Mouse (Mus musculus): ENCODE data around the gene Smim12. TPM values are rescaled to one million over a fixed set of nuclear protein-coding genes. Genes with fewer than 3 reads are reported as not detected.

Gene Smim12
- 31.6 and 33.8 TPM in 2 replicates for total RNA-seq (2015)
- 40.4 and 49.1 TPM in 2 replicates for total RNA-seq (2017)

DNA sequence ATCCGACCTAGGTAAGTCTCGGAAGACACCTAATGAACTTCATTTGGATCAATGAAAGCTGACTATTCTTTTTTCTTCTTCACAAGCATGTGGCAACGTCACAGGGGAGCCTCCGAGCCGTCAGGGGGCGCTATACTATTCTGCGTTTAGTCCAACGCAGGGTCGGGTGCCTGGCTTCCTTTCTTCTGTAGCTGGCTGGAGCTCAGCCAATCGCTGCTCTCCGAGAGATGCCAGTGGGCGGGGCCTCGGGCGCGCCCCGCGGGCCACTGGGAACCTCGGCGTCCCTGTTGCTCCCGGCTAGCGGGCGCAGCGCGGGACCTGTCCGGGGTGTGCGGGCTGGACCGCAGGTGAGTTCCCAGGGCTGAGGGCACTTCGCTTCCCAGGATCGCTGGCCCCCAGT is at the start of gene Smim12:
TSS of gene Smim12 (plus strand) at position 233 of the 400 bp plus-strand sequence.
- peak; percentile 95 for ATAC-seq (replicated peaks; ENCODE audit: poor library complexity)

DNA sequence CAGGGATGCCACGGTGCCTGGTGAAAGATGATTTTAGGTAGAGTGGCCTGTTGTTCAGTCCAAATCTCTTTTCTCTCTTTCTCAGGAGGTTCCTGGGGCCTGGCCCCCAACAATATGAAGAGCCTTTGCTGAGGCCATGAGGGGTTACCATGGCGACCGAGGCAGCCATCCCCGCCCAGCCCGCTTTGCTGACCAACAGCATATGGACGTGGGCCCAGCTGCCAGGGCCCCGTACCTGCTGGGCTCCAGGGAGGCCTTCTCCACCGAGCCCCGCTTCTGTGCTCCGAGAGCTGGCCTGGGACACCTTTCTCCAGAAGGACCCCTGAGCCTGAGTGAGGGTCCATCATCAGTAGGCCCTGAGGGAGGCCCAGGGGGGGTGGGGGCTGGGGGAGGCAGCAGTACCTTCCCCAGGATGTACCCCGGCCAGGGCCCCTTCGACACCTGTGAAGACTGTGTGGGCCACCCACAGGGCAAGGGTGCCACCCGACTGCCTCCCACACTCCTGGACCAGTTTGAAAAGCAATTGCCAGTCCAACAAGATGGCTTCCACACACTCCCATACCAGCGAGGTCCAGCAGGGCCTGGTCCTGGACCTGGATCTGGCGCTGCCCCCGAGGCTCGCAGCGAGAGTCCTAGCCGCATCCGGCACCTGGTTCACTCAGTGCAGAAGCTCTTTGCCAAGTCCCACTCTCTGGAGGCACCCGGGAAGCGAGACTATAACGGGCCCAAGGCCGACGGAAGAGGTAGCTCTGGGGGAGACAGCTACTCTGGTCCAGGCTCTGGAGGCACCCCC is 48.9 kb upstream of the Smim12 start:
- ATAC-seq (replicated peaks; ENCODE audit: poor library complexity) = no peak

GRCm38 (mm10) chr4:127198609-127199008 is 45.0 kb upstream of the Smim12 start:
- ATAC-seq (replicated peaks; ENCODE audit: poor library complexity) = no peak

- ATAC-seq (replicated peaks; ENCODE audit: poor library complexity) = peak; percentile 50; the same call in 1 of the 2 replicates
These were observed 44.2 kb upstream of the Smim12 start for GRCm38 (mm10) chr4:127199406-127199805.

GRCm38 (mm10) chr4:127200164-127200722 is 43.3 kb upstream of the Smim12 start:
- ATAC-seq (replicated peaks; ENCODE audit: poor library complexity) = no peak

DNA sequence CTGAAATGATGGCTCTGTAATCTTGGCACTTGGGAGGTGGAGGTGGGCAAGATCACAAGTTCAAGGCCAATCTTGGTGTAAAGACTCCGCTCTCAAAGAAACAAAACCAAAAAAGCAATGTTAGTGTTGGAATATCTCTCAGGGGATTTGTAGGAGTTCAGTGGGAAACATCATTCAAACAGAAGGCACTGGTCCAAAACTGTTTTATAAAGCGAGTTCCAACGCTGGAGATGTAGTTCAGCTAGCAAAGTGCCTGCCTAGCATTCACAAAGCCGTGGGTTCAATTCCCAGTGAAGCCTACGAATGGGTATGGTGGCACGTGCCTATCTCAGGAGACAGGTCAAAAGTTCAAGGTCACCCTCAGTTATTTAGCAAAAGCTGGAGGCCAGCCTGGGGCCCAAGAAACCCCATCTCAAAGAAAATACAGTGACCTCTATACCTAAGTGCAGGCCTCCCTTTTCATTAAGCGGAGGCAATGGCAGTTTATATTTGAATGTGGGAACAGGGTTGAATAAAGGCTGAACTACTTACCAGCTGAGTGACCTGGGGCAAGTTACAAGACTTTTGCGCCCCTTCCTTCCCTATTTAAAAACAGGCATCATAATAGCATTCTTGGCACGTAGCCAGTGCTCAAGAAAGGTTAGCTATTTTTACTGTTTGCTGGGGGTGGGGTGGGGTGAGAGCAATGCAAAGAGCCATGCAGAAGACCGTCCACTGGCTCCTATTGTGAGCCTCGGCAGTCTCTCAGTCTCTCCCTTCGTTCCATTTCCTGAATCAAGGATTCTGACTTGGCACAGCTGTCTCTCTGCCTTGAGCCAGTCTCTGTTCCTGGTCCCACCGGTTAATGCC is 42.6 kb upstream of the Smim12 start:
- no peak for ATAC-seq (replicated peaks; ENCODE audit: poor library complexity)

DNA sequence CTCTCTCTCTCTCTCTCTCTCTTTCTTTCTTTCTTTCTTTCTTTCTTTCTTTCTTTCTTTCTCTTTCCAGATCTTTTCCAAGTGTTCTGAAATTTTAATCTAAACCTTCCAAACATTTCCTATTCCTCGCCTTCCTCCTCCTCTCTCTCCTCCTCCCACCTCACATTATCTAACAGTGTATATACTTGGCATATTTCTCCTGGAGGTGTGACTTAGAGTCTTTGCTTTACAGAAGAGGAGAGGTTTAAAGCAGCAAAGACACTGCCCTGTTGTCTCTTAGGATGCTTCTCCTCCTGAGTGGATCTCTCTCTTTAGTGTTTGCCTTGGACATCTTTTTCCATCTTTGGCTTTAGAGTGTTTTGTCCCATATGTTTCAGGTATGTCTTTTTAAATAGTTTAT is 40.5 kb upstream of the Smim12 start:
- no peak for ATAC-seq (replicated peaks; ENCODE audit: poor library complexity)

GRCm38 (mm10) chr4:127211318-127211717 is 32.3 kb upstream of the Smim12 start:
- ATAC-seq (replicated peaks; ENCODE audit: poor library complexity) = no peak

DNA sequence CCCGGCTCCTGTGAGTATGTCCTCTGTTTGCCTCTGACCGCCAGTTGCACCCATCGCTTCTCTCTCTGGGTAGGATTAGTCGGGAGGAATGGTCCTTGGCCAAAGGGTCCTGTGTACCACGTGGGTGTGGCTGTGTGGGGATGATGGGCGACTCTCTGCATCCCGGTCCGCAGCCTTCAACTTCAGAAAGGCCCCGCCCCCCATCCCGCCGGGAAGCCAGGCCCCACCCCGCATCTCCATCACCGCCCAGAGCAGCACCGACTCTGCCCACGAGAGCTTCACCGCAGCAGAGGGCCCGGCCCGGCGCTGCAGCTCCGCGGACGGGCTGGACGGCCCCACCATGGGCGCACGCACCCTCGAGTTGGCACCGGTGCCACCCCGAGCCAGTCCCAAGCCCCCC is 29.1 kb upstream of the Smim12 start:
- no peak for ATAC-seq (replicated peaks; ENCODE audit: poor library complexity)

- no peak for ATAC-seq (replicated peaks; ENCODE audit: poor library complexity)
These were observed 28.5 kb upstream of the Smim12 start for GRCm38 (mm10) chr4:127215103-127215502.

GRCm38 (mm10) chr4:127215799-127216198 is 27.8 kb upstream of the Smim12 start:
- no peak for ATAC-seq (replicated peaks; ENCODE audit: poor library complexity)

GRCm38 (mm10) chr4:127216251-127216651 is 27.3 kb upstream of the Smim12 start:
- no peak for ATAC-seq (replicated peaks; ENCODE audit: poor library complexity)

DNA sequence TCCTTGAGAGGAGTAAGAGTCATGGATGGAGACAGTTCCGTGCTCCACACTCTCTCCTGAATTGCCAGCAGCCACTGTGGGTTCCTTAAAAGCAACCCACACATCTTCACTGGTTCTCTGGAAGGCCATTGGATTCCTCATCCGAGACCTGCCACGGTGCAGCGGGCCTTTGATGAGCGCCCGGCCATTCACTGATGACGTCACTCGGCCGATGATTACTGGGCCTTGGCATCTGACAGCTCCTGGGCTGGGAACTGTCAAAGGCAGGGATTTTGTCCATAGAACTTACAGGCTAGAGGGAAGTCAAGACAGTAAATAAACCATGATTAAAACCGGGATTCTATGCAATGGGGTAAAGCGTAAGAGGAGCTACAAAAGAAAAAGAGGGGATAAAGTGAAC is 26.5 kb upstream of the Smim12 start:
- ATAC-seq (replicated peaks; ENCODE audit: poor library complexity) = no peak

DNA sequence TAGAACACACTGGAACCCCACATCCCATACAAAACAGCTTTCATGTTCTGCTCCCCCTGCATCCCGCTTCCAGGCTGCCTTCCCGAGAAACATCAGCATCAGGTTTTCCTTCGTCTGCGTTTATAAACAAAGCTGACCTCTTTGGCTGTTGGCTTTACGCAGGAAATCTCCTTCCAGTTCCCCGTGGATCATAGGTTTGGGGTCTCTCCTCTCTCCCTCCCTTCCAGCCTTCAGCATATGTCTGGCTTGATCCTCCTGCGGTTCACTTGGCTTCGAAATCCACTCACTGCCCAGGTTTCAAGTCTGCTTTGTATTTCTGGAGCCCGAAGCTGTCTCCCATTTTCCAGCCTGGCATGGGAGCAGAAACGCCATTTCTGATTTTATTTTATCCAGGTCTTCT is 20.3 kb upstream of the Smim12 start:
- no peak for ATAC-seq (replicated peaks; ENCODE audit: poor library complexity)

GRCm38 (mm10) chr4:127223755-127224154 is 19.8 kb upstream of the Smim12 start:
- ATAC-seq (replicated peaks; ENCODE audit: poor library complexity) = no peak

GRCm38 (mm10) chr4:127224444-127225100 is 19.0 kb upstream of the Smim12 start:
- no peak for ATAC-seq (replicated peaks; ENCODE audit: poor library complexity)

DNA sequence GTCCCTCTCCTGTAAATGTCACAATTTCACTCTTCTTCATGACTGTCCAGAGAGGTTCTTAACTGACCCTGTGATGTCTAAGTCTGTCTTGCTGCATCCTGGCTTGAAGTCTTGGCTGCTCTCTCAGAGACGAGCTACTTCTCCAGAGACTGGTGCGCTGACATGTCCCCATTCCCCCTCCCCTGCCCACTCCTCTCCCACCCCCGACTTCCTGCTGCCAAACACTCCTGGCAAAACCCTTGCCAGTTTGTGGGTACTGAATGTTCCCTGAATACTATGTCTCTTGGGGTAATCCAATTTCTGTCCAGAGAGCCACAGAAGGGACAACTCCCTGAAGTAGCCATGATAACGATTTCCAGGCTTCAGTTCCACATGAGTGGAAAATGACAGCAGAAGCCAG is 17.5 kb upstream of the Smim12 start:
- no peak for ATAC-seq (replicated peaks; ENCODE audit: poor library complexity)

DNA sequence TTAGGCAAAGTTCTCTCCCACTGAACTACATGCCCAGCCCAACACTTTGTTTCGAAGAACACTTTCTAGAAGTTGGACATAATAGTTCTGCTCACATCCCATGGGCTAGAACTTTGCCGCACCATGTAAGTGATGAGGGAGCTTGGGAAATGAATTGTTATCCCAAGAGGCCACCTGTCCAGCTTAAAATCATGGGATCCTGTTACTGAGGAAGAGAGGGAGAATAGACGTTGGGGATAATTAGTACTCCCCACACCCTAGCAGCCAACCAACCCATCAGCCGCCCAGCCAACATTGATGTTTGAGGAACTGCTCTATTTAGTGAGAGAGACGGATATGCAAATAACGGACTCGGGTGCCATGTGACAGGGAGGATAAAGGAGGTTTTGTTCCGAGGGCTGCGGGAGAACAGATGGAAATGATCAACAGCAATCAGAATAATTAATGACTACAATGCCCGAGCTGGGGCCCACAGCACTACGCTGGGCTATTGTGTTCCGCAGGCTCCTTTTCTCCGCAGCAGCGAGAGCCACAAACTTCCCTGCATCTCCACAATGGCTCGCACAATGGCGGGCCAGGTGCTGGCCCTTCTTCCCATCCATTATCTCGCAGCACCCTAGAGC is 16.4 kb upstream of the Smim12 start:
- no peak for ATAC-seq (replicated peaks; ENCODE audit: poor library complexity)

DNA sequence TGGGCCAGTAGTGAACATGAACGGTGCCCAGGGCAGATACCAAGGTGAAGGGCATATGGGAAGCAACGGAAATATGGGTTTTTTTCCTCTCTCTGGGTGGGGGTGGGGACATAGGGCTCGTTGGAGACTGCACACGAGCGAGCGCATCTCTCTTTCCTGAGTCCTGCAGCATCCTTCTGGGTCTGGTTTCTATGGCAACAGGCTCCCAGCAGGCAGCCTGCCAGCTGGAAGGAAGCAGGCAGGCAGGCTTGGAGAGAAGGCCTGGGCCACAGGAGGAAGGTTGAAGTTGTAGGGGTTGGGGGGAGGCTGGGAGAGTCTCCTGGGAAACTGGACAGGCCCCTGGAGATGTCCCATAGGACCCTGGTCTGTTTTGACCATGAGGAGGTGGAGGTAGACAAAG is 11.6 kb upstream of the Smim12 start:
- ATAC-seq (replicated peaks; ENCODE audit: poor library complexity) = no peak

DNA sequence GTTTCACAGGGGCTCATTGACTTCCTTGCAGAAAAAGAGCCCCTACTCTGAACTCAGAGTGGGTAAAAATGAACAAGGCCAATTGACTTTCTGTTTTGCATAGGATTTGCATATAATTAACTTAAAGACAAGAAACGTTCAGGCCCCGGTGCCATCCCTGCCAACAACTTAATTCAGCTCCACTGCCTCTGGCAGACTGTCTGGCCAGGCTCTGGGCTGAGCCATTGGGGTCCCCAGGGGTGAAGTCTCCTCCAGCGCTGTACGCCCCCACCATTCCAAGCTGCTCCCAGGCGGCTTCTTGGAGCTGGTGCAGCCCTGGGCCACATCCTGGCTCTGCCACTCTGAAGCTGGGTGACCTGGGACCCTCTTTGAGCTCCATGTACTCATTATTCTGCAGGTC is 11.0 kb upstream of the Smim12 start:
- no peak for ATAC-seq (replicated peaks; ENCODE audit: poor library complexity)

All from megakaryocyte progenitor cell, adult 5-6 weeks (primary cell).